Mouse (Mus musculus): ENCODE measurements at regions not wholly inside any gene's neighbourhood (a gene's known extent, or its start where the extent isn't known, plus 50 kb on each side); places are given as distances from the start of the nearest gene placed in this dataset.

DNA sequence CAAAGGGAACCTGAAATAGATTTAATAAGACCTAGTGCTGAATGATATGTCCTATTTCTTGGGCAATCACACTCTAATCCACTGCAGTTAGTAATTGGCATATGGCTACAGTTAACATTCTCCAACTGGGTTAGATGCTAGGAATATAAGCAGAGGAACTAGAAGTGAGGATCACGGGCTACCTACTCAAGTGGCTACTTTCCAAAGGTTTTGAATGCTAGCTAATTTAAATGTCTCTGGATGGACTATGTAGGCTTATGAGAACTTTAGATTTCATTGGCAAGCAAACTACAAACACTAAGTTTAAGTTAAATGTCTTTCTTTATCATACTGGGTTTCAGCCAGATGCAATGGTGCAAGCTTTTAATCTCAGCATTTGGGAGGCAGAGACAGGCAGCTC lies 166.6 kb downstream of the Ifng start:
- no peak overlapping the region for H3K4me3 ChIP-seq (ENCODE audit: low read depth, low read length)
- ATAC-seq (replicated peaks; ENCODE audit: low FRiP score) (no peak), DNase-seq (ENCODE audit: low spot score) (no peak)
- H3K27me3 ChIP-seq (replicated peaks; ENCODE audit: control insufficient read depth, insufficient read depth, low read length) = no peaks in the 10 kb centered on the region
- no peaks in the 10 kb centered on the region for H3K36me3 ChIP-seq (ENCODE audit: control insufficient read depth, insufficient read depth, low read length)
- 93% methylated on average over 1 of the region's 1 CpGs for WGBS
- H3K4me1 ChIP-seq (replicated peaks; ENCODE audit: control insufficient read depth, insufficient read depth, low read length) = no peaks in the 10 kb centered on the region
- no peak overlapping the region for H3K4me2 ChIP-seq
- no peak overlapping the region for H3K9ac ChIP-seq (ENCODE audit: low read depth, low read length)
- H3K27ac ChIP-seq (ENCODE audit: low read depth, low read length) = no peak overlapping the region
- H3K9me3 ChIP-seq (ENCODE audit: control insufficient read depth, low read length) = no peaks in the 10 kb centered on the region

DNA sequence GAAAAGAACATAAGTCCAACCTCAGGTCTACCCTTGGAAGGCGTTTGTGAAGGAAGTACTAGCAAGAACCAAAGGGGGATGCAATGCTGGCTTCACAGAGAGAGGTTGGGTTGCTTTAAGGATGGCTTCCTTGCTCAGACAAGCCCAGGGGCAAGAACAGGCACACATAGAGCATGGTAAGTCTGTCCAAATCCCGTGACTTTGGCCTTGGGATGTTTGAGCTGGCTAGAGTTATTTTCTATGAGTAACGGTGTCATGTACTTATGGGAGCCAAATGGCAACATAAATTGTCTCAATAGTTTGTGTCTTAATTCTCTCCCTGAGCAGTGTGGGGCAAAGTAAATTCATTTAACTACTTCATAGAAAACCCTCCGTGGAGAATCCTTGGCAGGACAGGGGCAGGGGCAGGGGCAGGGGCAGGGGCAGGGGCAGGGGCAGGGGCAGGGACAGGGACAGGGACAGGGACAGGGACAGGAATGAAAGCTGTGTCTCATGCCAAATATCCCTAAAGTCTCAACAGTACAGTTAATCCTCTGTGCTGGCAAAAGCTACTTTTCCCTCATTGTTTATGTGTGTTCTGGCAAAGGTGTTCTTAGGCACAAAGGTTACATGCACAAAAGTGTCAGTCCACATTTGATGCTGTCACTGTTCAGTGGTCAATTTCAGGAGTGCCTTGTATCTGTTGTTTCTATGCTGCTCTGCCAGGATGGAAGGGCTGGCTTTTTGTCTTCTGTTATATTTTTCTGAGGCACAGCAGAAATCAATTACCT lies 167.7 kb downstream of the Ifng start:
- WGBS = 71% methylated on average over 4 of the region's 4 CpGs
- Histone ChIP-seq H3K9me3 (ENCODE audit: control insufficient read depth, low read length) (no peaks in the 10 kb centered on the region), H3K4me3 (ENCODE audit: low read depth, low read length) (no peak overlapping the region), H3K9ac (ENCODE audit: low read depth, low read length) (no peak overlapping the region), H3K36me3 (ENCODE audit: control insufficient read depth, insufficient read depth, low read length) (no peaks in the 10 kb centered on the region), H3K4me2 (no peak overlapping the region), H3K27me3 (replicated peaks; ENCODE audit: control insufficient read depth, insufficient read depth, low read length) (no peaks in the 10 kb centered on the region), H3K27ac (ENCODE audit: low read depth, low read length) (no peak overlapping the region), H3K4me1 (replicated peaks; ENCODE audit: control insufficient read depth, insufficient read depth, low read length) (no peaks in the 10 kb centered on the region)
- DNase-seq (ENCODE audit: low spot score) (no peak), ATAC-seq (replicated peaks; ENCODE audit: low FRiP score) (no peak)

DNA sequence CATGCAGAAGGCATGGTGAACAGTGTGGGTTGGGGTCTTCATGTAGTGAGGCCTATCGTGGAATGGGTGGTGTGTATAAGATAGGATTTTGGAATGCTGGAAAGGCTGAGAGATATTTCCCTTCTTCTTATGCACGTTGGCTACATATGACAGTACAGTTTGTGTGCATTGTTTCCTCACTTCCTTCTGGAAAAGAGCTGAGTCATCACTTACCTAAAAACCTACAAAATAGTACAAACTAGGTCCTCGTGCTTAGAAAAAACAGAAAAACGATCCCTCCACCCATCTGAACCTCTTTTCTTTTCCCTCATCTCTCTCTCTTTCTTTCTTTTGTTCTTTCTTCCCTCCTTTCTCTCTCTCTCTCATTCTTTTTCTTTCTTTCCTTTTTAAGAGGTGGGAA lies 168.3 kb downstream of the Ifng start:
- Histone ChIP-seq H3K4me2 (no peak overlapping the region), H3K9ac (ENCODE audit: low read depth, low read length) (no peak overlapping the region), H3K27me3 (replicated peaks; ENCODE audit: control insufficient read depth, insufficient read depth, low read length) (no peaks in the 10 kb centered on the region), H3K4me3 (ENCODE audit: low read depth, low read length) (no peak overlapping the region), H3K27ac (ENCODE audit: low read depth, low read length) (no peak overlapping the region), H3K9me3 (ENCODE audit: control insufficient read depth, low read length) (no peaks in the 10 kb centered on the region), H3K4me1 (replicated peaks; ENCODE audit: control insufficient read depth, insufficient read depth, low read length) (no peaks in the 10 kb centered on the region), H3K36me3 (ENCODE audit: control insufficient read depth, insufficient read depth, low read length) (no peaks in the 10 kb centered on the region)
- WGBS = 58% methylated on average over 4 of the region's 4 CpGs
- no peak for DNase-seq (ENCODE audit: low spot score)
- ATAC-seq (replicated peaks; ENCODE audit: low FRiP score) = no peak

DNA sequence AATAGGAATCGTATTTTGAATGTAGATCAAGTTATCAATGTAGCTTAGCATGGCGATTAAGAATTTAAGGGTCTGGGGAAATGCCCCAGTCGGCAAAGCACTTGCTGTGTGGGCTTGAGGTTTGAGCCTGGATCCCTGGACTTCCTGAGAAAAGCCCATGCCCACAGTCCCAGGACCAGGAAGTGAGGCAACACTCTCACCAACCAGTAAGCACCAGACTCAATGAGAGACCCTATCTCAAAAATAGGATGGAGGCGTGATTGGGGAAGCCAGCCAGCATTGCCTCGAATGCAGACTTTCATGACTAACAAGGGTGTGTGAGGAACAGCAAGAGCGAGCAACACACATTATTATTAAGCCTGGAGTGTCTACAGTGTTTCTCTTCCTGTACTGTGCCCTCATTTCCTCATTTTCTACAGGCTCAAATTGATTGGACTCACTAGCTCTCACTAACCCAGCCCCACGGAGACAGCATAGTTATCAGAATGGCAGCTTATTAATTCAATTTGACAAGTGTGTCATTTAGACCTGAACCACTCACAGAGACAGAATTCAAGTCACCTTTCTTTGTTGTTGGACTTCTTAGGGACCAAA lies 170.1 kb downstream of the Ifng start:
- no peak overlapping the region for H3K4me3 ChIP-seq (ENCODE audit: low read depth, low read length)
- H3K27ac ChIP-seq (ENCODE audit: low read depth, low read length) = no peak overlapping the region
- H3K9me3 ChIP-seq (ENCODE audit: control insufficient read depth, low read length) = no peaks in the 10 kb centered on the region
- 63% methylated on average over 7 of the region's 7 CpGs for WGBS
- H3K4me2 ChIP-seq = no peak overlapping the region
- no peak for DNase-seq (ENCODE audit: low spot score)
- H3K27me3 ChIP-seq (replicated peaks; ENCODE audit: control insufficient read depth, insufficient read depth, low read length) = no peaks in the 10 kb centered on the region
- H3K36me3 ChIP-seq (ENCODE audit: control insufficient read depth, insufficient read depth, low read length) = no peaks in the 10 kb centered on the region
- H3K9ac ChIP-seq (ENCODE audit: low read depth, low read length) = no peak overlapping the region
- no peaks in the 10 kb centered on the region for H3K4me1 ChIP-seq (replicated peaks; ENCODE audit: control insufficient read depth, insufficient read depth, low read length)
- no peak for ATAC-seq (replicated peaks; ENCODE audit: low FRiP score)

DNA sequence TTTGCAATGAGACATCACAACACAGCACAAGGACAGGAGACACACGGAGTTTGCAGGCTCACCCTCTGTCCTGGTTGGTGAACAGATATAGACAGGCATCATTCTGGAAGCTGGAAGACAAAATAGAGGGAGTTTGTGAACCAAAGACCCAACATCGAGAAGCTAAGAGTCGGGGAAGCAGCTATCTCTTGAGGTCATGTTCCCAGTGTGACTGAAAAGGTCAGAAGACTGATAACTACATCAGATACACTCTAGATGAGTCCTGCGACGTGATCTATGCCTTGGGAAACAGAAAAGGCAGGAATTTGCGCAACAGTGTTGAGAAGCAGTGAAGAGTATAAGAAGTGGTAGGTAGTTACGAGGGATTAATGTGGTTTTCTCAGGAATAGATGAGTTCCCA lies 171.2 kb downstream of the Ifng start:
- no peak overlapping the region for H3K27ac ChIP-seq (ENCODE audit: low read depth, low read length)
- no peaks in the 10 kb centered on the region for H3K36me3 ChIP-seq (ENCODE audit: control insufficient read depth, insufficient read depth, low read length)
- no peak overlapping the region for H3K4me2 ChIP-seq
- DNase-seq (ENCODE audit: low spot score) = no peak
- no peak for ATAC-seq (replicated peaks; ENCODE audit: low FRiP score)
- WGBS = 79% methylated on average over 7 of the region's 7 CpGs
- no peak overlapping the region for H3K9ac ChIP-seq (ENCODE audit: low read depth, low read length)
- no peak overlapping the region for H3K4me3 ChIP-seq (ENCODE audit: low read depth, low read length)
- H3K9me3 ChIP-seq (ENCODE audit: control insufficient read depth, low read length) = no peaks in the 10 kb centered on the region
- H3K4me1 ChIP-seq (replicated peaks; ENCODE audit: control insufficient read depth, insufficient read depth, low read length) = no peaks in the 10 kb centered on the region
- no peaks in the 10 kb centered on the region for H3K27me3 ChIP-seq (replicated peaks; ENCODE audit: control insufficient read depth, insufficient read depth, low read length)

DNA sequence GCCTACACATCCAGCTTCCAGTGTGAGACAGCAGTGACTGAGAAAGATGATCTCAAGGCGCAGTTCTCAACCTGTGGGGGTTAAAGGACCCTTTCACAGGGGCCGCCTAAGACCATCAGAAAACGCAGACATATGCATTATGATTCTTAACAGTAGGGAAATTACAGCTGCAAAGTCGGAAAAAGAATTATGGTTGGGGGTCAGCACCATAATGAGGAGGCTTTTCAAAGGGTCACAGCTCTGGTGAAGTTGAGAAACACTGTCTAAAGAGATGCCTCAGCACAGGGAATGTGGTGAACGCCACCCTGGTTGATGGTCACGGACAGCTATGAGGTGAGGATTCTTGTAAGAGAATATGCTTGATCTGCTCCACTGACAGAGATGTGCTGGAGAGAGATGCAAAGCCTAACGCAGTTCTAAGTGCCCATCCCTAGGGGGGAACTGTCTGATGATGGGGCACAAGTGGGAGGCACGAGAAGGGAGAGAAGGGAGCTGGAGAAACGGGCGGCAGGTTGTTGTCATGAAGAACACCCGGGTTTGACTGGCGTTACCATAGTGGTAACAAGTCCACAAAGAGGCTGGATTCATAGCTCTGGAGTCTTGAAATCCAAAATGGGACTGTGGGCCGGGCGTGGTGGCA lies 172.3 kb downstream of the Ifng start:
- no peak overlapping the region for H3K4me3 ChIP-seq (ENCODE audit: low read depth, low read length)
- no peak overlapping the region for H3K9ac ChIP-seq (ENCODE audit: low read depth, low read length)
- H3K9me3 ChIP-seq (ENCODE audit: control insufficient read depth, low read length) = no peaks in the 10 kb centered on the region
- 85% methylated on average over 14 of the region's 14 CpGs for WGBS
- no peak overlapping the region for H3K4me2 ChIP-seq
- no peak for ATAC-seq (replicated peaks; ENCODE audit: low FRiP score)
- DNase-seq (ENCODE audit: low spot score) = no peak
- H3K27ac ChIP-seq (ENCODE audit: low read depth, low read length) = no peak overlapping the region
- no peaks in the 10 kb centered on the region for H3K36me3 ChIP-seq (ENCODE audit: control insufficient read depth, insufficient read depth, low read length)
- H3K4me1 ChIP-seq (replicated peaks; ENCODE audit: control insufficient read depth, insufficient read depth, low read length) = no peaks in the 10 kb centered on the region
- no peaks in the 10 kb centered on the region for H3K27me3 ChIP-seq (replicated peaks; ENCODE audit: control insufficient read depth, insufficient read depth, low read length)

DNA sequence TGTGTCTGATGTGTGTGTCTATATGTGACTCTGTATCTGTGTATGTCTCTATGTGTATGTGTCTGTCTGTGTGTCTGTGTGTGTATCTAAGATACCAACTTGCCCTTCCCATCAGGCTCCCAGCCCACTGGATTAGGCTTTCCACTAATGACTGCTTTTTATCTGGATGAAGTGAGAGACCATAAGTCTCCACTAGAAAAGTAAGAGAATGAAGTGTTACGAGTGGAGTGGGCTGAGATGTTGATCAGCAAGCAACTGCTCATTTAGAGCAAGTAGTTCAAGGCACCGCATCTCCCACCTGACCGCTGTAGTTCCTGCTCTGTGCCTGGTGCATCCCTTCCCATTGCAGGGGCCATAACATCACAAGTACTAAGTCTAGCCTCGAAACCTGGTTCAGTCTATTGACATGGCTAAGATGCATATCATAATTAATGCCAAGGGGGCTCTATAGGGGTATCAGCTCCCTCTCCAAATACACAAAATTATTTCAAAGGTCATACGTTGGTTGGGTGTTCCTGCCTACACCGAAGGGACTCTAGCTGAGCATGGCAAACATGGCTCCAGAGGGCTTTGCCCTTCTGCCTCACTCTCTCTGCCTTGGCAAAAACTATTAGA lies 173.5 kb downstream of the Ifng start:
- Histone ChIP-seq H3K4me2 (no peak overlapping the region), H3K9me3 (ENCODE audit: control insufficient read depth, low read length) (no peaks in the 10 kb centered on the region), H3K4me1 (replicated peaks; ENCODE audit: control insufficient read depth, insufficient read depth, low read length) (no peaks in the 10 kb centered on the region), H3K4me3 (ENCODE audit: low read depth, low read length) (no peak overlapping the region), H3K27me3 (replicated peaks; ENCODE audit: control insufficient read depth, insufficient read depth, low read length) (no peaks in the 10 kb centered on the region), H3K36me3 (ENCODE audit: control insufficient read depth, insufficient read depth, low read length) (no peaks in the 10 kb centered on the region), H3K27ac (ENCODE audit: low read depth, low read length) (no peak overlapping the region), H3K9ac (ENCODE audit: low read depth, low read length) (no peak overlapping the region)
- DNase-seq (ENCODE audit: low spot score) = peak; percentile 23
- no peak for ATAC-seq (replicated peaks; ENCODE audit: low FRiP score)
- WGBS = 84% methylated on average over 6 of the region's 6 CpGs

DNA sequence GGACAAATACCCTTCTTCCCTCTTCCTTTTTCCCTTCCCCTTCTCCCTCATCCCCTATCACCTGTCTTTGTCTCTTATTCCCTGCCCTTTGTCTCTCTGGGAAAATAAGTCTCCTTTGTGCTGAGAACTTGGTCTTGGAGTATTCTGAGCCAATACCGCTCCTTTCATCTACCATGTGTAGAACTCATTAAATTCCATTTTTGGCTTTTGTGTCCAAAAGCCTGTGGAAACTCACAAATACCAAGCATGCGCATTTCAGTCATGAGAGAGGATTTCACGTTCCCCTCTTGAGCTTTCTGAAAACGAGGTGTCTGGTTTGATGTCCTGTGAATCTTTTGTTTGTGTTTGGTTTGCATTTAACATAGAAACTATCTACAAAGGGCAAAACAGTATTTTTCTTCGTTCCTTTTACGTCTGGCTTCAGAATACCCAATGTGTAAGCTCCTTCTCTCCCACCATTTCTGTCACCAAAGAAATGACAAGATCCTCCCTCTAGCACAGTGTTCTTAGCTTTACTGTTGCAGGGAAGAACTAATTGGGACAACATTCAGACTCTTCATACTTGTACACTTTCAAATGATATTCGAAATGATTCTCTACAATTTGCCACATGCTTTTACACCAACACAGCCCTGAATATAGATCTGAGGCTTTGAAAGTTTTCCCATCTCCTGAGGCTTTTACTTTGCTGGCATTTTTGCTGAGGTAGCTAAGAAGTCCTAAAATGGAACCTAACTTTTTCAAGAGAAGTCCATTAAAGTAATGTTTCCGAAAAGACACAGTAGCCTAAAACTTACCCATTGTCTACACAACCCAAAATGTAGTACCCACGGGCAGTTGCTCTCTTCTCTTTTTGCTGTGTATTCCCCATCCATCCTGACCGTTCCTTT lies 174.5 kb downstream of the Ifng start:
- DNase-seq (ENCODE audit: low spot score) (no peak), ATAC-seq (replicated peaks; ENCODE audit: low FRiP score) (no peak)
- H3K4me1 ChIP-seq (replicated peaks; ENCODE audit: control insufficient read depth, insufficient read depth, low read length) = no peaks in the 10 kb centered on the region
- no peaks in the 10 kb centered on the region for H3K27me3 ChIP-seq (replicated peaks; ENCODE audit: control insufficient read depth, insufficient read depth, low read length)
- no peaks in the 10 kb centered on the region for H3K9me3 ChIP-seq (ENCODE audit: control insufficient read depth, low read length)
- no peaks in the 10 kb centered on the region for H3K36me3 ChIP-seq (ENCODE audit: control insufficient read depth, insufficient read depth, low read length)
- no peak overlapping the region for H3K27ac ChIP-seq (ENCODE audit: low read depth, low read length)
- H3K4me3 ChIP-seq (ENCODE audit: low read depth, low read length) = no peak overlapping the region
- 79% methylated on average over 10 of the region's 10 CpGs for WGBS
- no peak overlapping the region for H3K4me2 ChIP-seq
- no peak overlapping the region for H3K9ac ChIP-seq (ENCODE audit: low read depth, low read length)
